In genomic region chr5:114269984-114270383, GRCm38 (mm10) we compare ENCODE assay signal across 19 mouse cellular contexts. TPM values are rescaled to one million over a fixed set of nuclear protein-coding genes. Genes with fewer than 3 reads are reported as not detected.
DNase-seq lines count a peak whose midpoint lies in the region; ATAC-seq and TF ChIP-seq lines count a peak whose summit lies in the region.
"Had no signal": no experiment of that assay in that cellular context is flagged by ENCODE, and none has a peak within 500 bp of the region (broad histone marks: within the 10 kb centered on the region; RNA-seq: fewer than 3 reads in every experiment).

No protein-coding gene starts in this region.

- H3K27ac ChIP-seq in lung, postnatal 0 days (ENCODE audit: low read length): no peak overlapping the region
- H3K27ac ChIP-seq: heart, embryonic 10.5 days; limb, embryonic 13.5 days had no signal

- peak; percentile 27 for ATAC-seq in lung, postnatal 0 days
- ATAC-seq: hindbrain, embryonic 16.5 days had no signal

- no peak for TF ChIP-seq CTCF in lung, postnatal 0 days (IDR thresholded peaks at IDR 0.05)

- no peak for TF ChIP-seq EP300 in lung, postnatal 0 days (IDR thresholded peaks at IDR 0.05)

- H3K4me2 ChIP-seq in lung, postnatal 0 days (replicated peaks; ENCODE audit: low read depth, low read length): no peak overlapping the region
- H3K4me2 ChIP-seq: limb, embryonic 13.5 days had no signal

- H3K9me3 ChIP-seq in lung, postnatal 0 days (ENCODE audit: low read length): no peaks in the 10 kb centered on the region
- H3K9me3 ChIP-seq: heart, embryonic 10.5 days; limb, embryonic 13.5 days had no signal

- H3K27me3 ChIP-seq in lung, postnatal 0 days (replicated peaks; ENCODE audit: insufficient read depth, low read length): peaks cover 34% of the 10 kb centered on the region

- H3K36me3 ChIP-seq in lung, postnatal 0 days (ENCODE audit: insufficient read depth, low read length): no peaks in the 10 kb centered on the region
- H3K36me3 ChIP-seq: heart, embryonic 10.5 days; limb, embryonic 13.5 days had no signal

- WGBS in lung, postnatal 0 days: 13% methylated on average over 12 of the region's 12 CpGs

- no peak overlapping the region for H3K9ac ChIP-seq in lung, postnatal 0 days (replicated peaks; ENCODE audit: low read depth)
- H3K9ac ChIP-seq: limb, embryonic 13.5 days had no signal

- no peak overlapping the region for H3K4me3 ChIP-seq in lung, postnatal 0 days (ENCODE audit: low read depth, low read length)
- H3K4me3 ChIP-seq: erythroblast, embryonic 14.5 days; heart, embryonic 10.5 days; limb, embryonic 13.5 days had no signal

- peak; percentile 15 to 47 for DNase-seq in adrenal gland, adult (ENCODE audit: inconsistent age in 2 of 2, low spot score in 1 of 2)
- no peak for DNase-seq in adrenal gland, adult 18-20 months (ENCODE audit: low spot score in 2 of 2)
- peak; percentile 10 for DNase-seq in lung, postnatal 0 days (ENCODE audit: low spot score)
- DNase-seq in lung, postnatal 25 days (ENCODE audit: low spot score): no peak
- peak; percentile 17 for DNase-seq in adipocyte (ENCODE audit: low spot score)
- peak; percentile 36 for DNase-seq in mesoderm, embryonic 11.5 days (ENCODE audit: low read depth, low spot score)
- no peak for DNase-seq in cerebellum, adult 9-11 months
- DNase-seq in left cerebral cortex, adult 9 months (ENCODE audit: low spot score in 2 of 2): no peak
- DNase-seq: cerebellum, adult 2 months; embryo, embryonic 11 days; gastrocnemius, postnatal 10 days; kidney, adult 2 months had no signal

- peaks cover 11% of the 10 kb centered on the region; the same call in 1 of the 2 replicates for H3K4me1 ChIP-seq in lung, postnatal 0 days (ENCODE audit: insufficient read depth, low read depth, low read length)

RNA-seq across cellular contexts. Expression of gene Foxn4, which starts 3.6 kb away (rescaled TPM):
- total RNA-seq in adrenal gland, adult 18-20 months (2021): not detected
- 0.74 and 0.81 TPM in 2 replicates for polyA plus RNA-seq in lung, postnatal 0 days (2015; fragmentation: Nextera tagmentation; extraction: Ambion mirVana)
- total RNA-seq: gastrocnemius, postnatal 10 days; heart, postnatal 25 days; megakaryocyte-erythroid progenitor cell, adult 5-6 weeks had no signal
- polyA plus RNA-seq: cerebellum, adult 2 months; erythroblast, embryonic 14.5 days; heart, embryonic 10.5 days; kidney, adult 2 months; limb, embryonic 13.5 days; liver, embryonic 16.5 days had no signal

RNA-seq across cellular contexts. Expression of gene Myo1h, which starts 19.0 kb away (rescaled TPM):
- total RNA-seq in adrenal gland, adult 18-20 months (2021): under 1 TPM; 0.23 to 0.64 TPM
- polyA plus RNA-seq in lung, postnatal 0 days (2015; fragmentation: Nextera tagmentation; extraction: Ambion mirVana): 3.1 and 3.4 TPM in 2 replicates
- total RNA-seq: heart, postnatal 25 days had no signal
- polyA plus RNA-seq: erythroblast, embryonic 14.5 days had no signal

Comparison
In these comparisons a context has a peak if more than half of its experiments do, and no peak if none do; other contexts are left out.
1. DNase-seq: peak in adrenal gland, adult (2 of 2), lung, postnatal 0 days (single experiment), adipocyte (single experiment) and mesoderm, embryonic 11.5 days (single experiment); none in adrenal gland, adult 18-20 months (0 of 2), lung, postnatal 25 days (single experiment), cerebellum, adult 9-11 months (single experiment) and left cerebral cortex, adult 9 months (0 of 2).